Mouse (Mus musculus): ENCODE data around the gene Dnal1. TPM values are rescaled to one million over a fixed set of nuclear protein-coding genes. Genes with fewer than 3 reads are reported as not detected.

Gene Dnal1
- total and polyA plus RNA-seq, 2 experiments from 2014 or later, result 10.7 to 15.6 TPM

DNA sequence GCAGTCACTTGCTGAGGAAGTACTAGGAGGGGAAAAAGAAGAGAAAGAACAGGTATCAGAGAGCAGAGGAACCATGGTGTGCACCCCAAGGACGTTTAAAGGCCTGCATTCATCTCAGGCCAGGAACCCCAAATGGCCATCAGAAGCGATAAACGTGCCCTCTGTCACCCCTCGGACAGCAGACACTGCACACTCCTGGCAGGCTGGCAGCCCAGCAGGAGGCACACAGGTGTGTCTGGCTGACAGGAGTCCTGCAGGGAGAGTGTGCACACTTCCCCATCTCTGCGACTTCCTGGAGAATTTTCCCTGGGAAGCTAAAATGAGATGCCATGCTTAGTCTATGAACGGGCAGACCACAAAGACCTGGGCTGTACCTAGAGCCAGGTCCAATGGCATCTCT is 39.2 kb downstream of the Dnal1 start:
- Histone ChIP-seq H3K4me2 (ENCODE audit: low read depth, low read length, poor library complexity, severe bottlenecking) (no peak overlapping the region), H3K9me3 (ENCODE audit: low read length) (no peaks in the 10 kb centered on the region), H3K4me1 (ENCODE audit: insufficient read depth, low read length) (no peaks in the 10 kb centered on the region), H3K4me3 (ENCODE audit: low read depth, low read length) (no peak overlapping the region), H3K27ac (ENCODE audit: low read depth, low read length) (no peak overlapping the region), H3K27me3 (ENCODE audit: insufficient read depth, low read length) (no peaks in the 10 kb centered on the region), H3K36me3 (ENCODE audit: insufficient read depth, low read length) (peaks cover 28% of the 10 kb centered on the region), H3K9ac (replicated peaks; ENCODE audit: low read length, poor library complexity, severe bottlenecking) (no peak overlapping the region)
- 83% methylated on average over 6 of the region's 6 CpGs for WGBS
- ATAC-seq (ENCODE audit: low FRiP score) (no peak), DNase-seq (ENCODE audit: low spot score) (no peak)
- TF ChIP-seq CTCF (IDR thresholded peaks at IDR 0.05), result no peak

DNA sequence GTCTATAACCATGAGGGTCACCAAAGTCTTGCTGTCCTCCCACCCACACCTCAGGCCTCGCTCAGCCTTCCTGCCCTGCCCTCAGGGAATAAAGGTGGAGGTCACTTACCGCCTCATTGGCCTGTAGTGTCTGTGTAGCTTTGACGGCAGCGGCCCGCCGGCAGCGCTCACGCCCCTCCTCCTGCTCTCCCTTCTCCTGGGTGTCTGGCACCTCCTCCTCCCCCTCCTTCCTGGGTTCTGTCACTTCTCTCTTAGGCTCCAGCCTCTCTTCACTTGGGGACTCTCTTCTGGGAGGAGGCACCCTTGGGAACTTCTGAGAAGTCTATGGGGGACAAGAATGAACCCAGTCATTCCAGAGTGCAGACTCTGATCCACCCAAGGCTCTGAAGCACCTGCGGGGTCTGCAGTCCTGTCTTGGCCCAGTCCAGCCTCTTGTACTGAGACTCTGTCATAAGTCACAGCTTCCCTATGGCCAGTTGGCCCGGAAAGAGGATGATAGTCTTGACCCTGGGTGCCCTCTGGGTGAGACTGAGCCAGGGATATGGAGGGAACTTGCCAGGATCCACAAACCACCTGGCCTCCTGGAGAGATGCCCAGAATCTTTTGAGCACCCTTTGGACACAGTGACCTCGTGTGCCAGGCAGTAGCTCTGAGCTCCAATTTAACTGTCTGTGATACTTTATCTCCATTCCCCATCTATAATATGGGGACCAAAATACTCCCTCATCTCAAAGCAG is 40.8 kb downstream of the Dnal1 start:
- DNase-seq (ENCODE audit: low spot score) (peak; percentile 50), ATAC-seq (ENCODE audit: low FRiP score) (no peak)
- no peak overlapping the region for H3K9ac ChIP-seq (replicated peaks; ENCODE audit: low read length, poor library complexity, severe bottlenecking)
- peaks cover 40% of the 10 kb centered on the region for H3K36me3 ChIP-seq (ENCODE audit: insufficient read depth, low read length)
- H3K4me2 ChIP-seq (ENCODE audit: low read depth, low read length, poor library complexity, severe bottlenecking), result no peak overlapping the region
- no peaks in the 10 kb centered on the region for H3K9me3 ChIP-seq (ENCODE audit: low read length)
- WGBS, result 68% methylated on average over 11 of the region's 11 CpGs
- no peak overlapping the region for H3K4me3 ChIP-seq (ENCODE audit: low read depth, low read length)
- H3K27me3 ChIP-seq (ENCODE audit: insufficient read depth, low read length), result no peaks in the 10 kb centered on the region
- no peaks in the 10 kb centered on the region for H3K4me1 ChIP-seq (ENCODE audit: insufficient read depth, low read length)
- no peak for TF ChIP-seq CTCF (IDR thresholded peaks at IDR 0.05)
- H3K27ac ChIP-seq (ENCODE audit: low read depth, low read length), result no peak overlapping the region

DNA sequence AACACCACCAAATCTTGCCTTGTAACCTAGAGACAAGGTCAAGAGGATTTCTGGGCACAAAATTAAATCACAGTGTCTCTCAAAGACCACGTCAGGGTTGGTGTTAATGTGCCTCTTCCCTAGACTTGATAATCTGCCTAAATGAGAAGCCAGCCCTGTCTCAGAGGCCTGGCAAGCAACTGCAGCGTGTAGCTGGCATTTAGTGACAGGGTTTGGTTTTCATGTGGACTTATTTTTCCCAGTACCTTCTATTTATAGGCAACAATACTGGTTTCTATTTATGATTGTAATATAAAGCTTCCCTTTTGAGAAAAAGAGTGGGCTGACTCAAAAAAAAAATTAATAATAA is 41.3 kb downstream of the Dnal1 start:
- TF ChIP-seq CTCF (IDR thresholded peaks at IDR 0.05), result no peak
- H3K4me2 ChIP-seq (ENCODE audit: low read depth, low read length, poor library complexity, severe bottlenecking), result no peak overlapping the region
- no peak overlapping the region for H3K9ac ChIP-seq (replicated peaks; ENCODE audit: low read length, poor library complexity, severe bottlenecking)
- peak; percentile 15 for DNase-seq (ENCODE audit: low spot score)
- no peak for ATAC-seq (ENCODE audit: low FRiP score)
- no peak overlapping the region for H3K27ac ChIP-seq (ENCODE audit: low read depth, low read length)
- H3K4me1 ChIP-seq (ENCODE audit: insufficient read depth, low read length), result no peaks in the 10 kb centered on the region
- H3K4me3 ChIP-seq (ENCODE audit: low read depth, low read length), result no peak overlapping the region
- no peaks in the 10 kb centered on the region for H3K27me3 ChIP-seq (ENCODE audit: insufficient read depth, low read length)
- no peaks in the 10 kb centered on the region for H3K9me3 ChIP-seq (ENCODE audit: low read length)
- 83% methylated on average over 2 of the region's 2 CpGs for WGBS
- peaks cover 44% of the 10 kb centered on the region for H3K36me3 ChIP-seq (ENCODE audit: insufficient read depth, low read length)

DNA sequence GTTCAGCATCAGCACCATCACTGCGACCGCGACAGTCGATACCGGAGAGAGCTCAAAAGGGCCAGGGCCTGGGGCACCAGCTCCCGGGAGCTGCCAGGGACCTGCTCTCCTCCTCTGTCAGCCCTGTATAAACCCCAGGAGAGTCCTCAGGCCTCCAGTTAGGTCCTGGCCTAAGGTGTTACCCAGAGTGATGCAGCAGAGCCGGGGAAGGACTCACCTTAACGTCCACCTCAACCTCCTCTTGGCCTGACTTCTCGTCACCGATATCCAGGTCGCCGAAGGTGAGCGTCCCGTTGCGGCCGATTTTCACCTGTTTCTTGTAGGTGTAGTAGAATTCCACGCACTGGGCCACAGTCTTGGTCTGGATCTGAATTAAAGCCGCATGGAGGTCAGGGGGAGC is 42.0 kb downstream of the Dnal1 start:
- H3K4me1 ChIP-seq (ENCODE audit: insufficient read depth, low read length), result no peaks in the 10 kb centered on the region
- H3K36me3 ChIP-seq (ENCODE audit: insufficient read depth, low read length), result peaks cover 45% of the 10 kb centered on the region
- 94% methylated on average over 18 of the region's 18 CpGs for WGBS
- H3K27ac ChIP-seq (ENCODE audit: low read depth, low read length), result no peak overlapping the region
- ATAC-seq (ENCODE audit: low FRiP score) (no peak), DNase-seq (ENCODE audit: low spot score) (no peak)
- H3K4me3 ChIP-seq (ENCODE audit: low read depth, low read length), result no peak overlapping the region
- H3K27me3 ChIP-seq (ENCODE audit: insufficient read depth, low read length), result no peaks in the 10 kb centered on the region
- no peaks in the 10 kb centered on the region for H3K9me3 ChIP-seq (ENCODE audit: low read length)
- no peak overlapping the region for H3K9ac ChIP-seq (replicated peaks; ENCODE audit: low read length, poor library complexity, severe bottlenecking)
- no peak for TF ChIP-seq CTCF (IDR thresholded peaks at IDR 0.05)
- no peak overlapping the region for H3K4me2 ChIP-seq (ENCODE audit: low read depth, low read length, poor library complexity, severe bottlenecking)

DNA sequence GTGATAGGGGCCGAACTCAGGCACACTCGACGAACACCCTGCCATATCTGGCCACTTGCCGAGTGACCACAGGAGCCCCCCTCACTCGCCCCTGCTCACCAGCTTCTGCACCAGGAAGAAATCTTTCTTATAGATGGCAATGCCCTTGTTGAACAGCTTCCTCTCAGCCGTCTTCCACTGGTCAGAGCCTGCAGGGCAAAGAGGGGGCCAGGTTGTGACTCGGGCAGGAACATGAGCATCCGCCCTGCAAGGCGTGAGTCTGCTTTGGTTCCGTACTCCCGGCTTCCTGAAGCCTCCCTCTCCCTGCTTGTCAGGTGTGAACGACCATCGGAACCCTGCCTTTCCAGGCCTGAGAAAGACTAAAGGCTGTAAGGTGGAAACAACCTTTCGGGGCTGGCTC is 44.0 kb downstream of the Dnal1 start:
- TF ChIP-seq CTCF (IDR thresholded peaks at IDR 0.05), result no peak
- Histone ChIP-seq H3K4me3 (ENCODE audit: low read depth, low read length) (no peak overlapping the region), H3K36me3 (ENCODE audit: insufficient read depth, low read length) (peaks cover 38% of the 10 kb centered on the region), H3K9me3 (ENCODE audit: low read length) (no peaks in the 10 kb centered on the region), H3K9ac (replicated peaks; ENCODE audit: low read length, poor library complexity, severe bottlenecking) (no peak overlapping the region), H3K4me2 (ENCODE audit: low read depth, low read length, poor library complexity, severe bottlenecking) (no peak overlapping the region), H3K27ac (ENCODE audit: low read depth, low read length) (no peak overlapping the region), H3K27me3 (ENCODE audit: insufficient read depth, low read length) (no peaks in the 10 kb centered on the region), H3K4me1 (ENCODE audit: insufficient read depth, low read length) (no peaks in the 10 kb centered on the region)
- DNase-seq (ENCODE audit: low spot score) (no peak), ATAC-seq (ENCODE audit: low FRiP score) (no peak)
- WGBS, result 90% methylated on average over 14 of the region's 14 CpGs

DNA sequence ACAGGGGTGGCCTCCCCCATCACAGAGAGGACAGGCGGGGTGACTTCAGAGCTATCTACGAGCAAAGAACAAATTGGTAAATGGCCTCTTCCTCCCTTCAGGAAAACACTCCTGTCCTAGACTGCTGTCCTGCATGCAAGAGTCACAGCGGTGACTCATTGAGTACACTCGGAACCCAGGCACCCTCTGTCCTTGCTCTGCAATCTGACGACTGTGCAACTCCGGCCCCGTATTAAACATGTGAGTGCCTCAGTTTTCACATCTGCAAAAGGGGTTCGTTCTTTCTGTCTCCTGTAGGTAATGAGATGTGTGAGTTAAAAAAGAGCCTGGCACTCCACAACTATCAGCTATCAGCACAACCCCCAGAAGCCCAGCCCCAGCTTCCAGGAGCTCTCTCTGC is 46.3 kb downstream of the Dnal1 start:
- H3K4me3 ChIP-seq (ENCODE audit: low read depth, low read length), result no peak overlapping the region
- H3K4me2 ChIP-seq (ENCODE audit: low read depth, low read length, poor library complexity, severe bottlenecking), result no peak overlapping the region
- H3K4me1 ChIP-seq (ENCODE audit: insufficient read depth, low read length), result no peaks in the 10 kb centered on the region
- H3K27ac ChIP-seq (ENCODE audit: low read depth, low read length), result no peak overlapping the region
- no peak overlapping the region for H3K9ac ChIP-seq (replicated peaks; ENCODE audit: low read length, poor library complexity, severe bottlenecking)
- H3K9me3 ChIP-seq (ENCODE audit: low read length), result no peaks in the 10 kb centered on the region
- WGBS, result 95% methylated on average over 8 of the region's 8 CpGs
- DNase-seq (ENCODE audit: low spot score), result no peak
- no peak for TF ChIP-seq CTCF (IDR thresholded peaks at IDR 0.05)
- peaks cover 39% of the 10 kb centered on the region for H3K36me3 ChIP-seq (ENCODE audit: insufficient read depth, low read length)
- no peaks in the 10 kb centered on the region for H3K27me3 ChIP-seq (ENCODE audit: insufficient read depth, low read length)
- no peak for ATAC-seq (ENCODE audit: low FRiP score)
